Mouse (Mus musculus) embryonic facial prominence, embryonic 12.5 days (tissue): ENCODE measurements around the gene Gosr1. TPM values are rescaled to one million over a fixed set of nuclear protein-coding genes. Genes with fewer than 3 reads are reported as not detected.

Experiments used
- ATAC-seq: fragments of 200-750 bp; cut with Nextera tagmentation; 2 replicates; pipeline ENCODE4 v1.8.0; 2017; ENCODE audit not compliant: insufficient number of reproducible peaks, insufficient read depth, low FRiP score, low TSS enrichment
- H3K27ac ChIP-seq: fragments of 300-500 bp; sonication (generic); 2 replicates; pipeline ENCODE4 v1.5.1; 2016; ENCODE audit warnings: mild to moderate bottlenecking
- H3K27me3 ChIP-seq: fragments of 300-500 bp; sonication (generic); 2 replicates; pipeline ENCODE4 v1.6.1; 2016; ENCODE audit warnings: mild to moderate bottlenecking, moderate library complexity
- H3K36me3 ChIP-seq: fragments of 300-500 bp; sonication (generic); 2 replicates; pipeline ENCODE4 v1.6.1; 2016; ENCODE audit warnings: mild to moderate bottlenecking
- H3K4me1 ChIP-seq: fragments of 300-500 bp; sonication (generic); 2 replicates; pipeline ENCODE4 v1.6.1; 2016
- H3K4me2 ChIP-seq: fragments of 300-500 bp; sonication (generic); replicated peaks from 2 replicates; pipeline ENCODE4 v1.6.1; 2016; ENCODE audit warnings: mild to moderate bottlenecking, moderate library complexity
- H3K4me3 ChIP-seq: fragments of 300-500 bp; sonication (generic); 2 replicates; pipeline ENCODE4 v1.5.1; 2016; ENCODE audit warnings: mild to moderate bottlenecking
- H3K9ac ChIP-seq: fragments of 300-500 bp; sonication (generic); 2 replicates; pipeline ENCODE4 v1.6.1; 2016; ENCODE audit warnings: mild to moderate bottlenecking, moderate library complexity
- H3K9me3 ChIP-seq: fragments of 300-500 bp; sonication (generic); 2 replicates; pipeline ENCODE4 v1.6.1; 2016; ENCODE audit warnings: mild to moderate bottlenecking, moderate library complexity
- WGBS: fragments of 180-500 bp; shearing (Covaris S2); methylation state at CpG from one replicate; pipeline ENCODE4 v1.1.7; 2016; 5-methylcytosine and 5-hydroxymethylcytosine counted together
- polyA plus RNA-seq: library from polyadenylated mRNA; unstranded; fragments of >200 nt; fragmentation: Nextera tagmentation; extraction: Ambion mirVana; gene quantifications from 2 replicates; pipeline ENCODE4 v1.2.1, GENCODE M21; 2016

Gene Gosr1
- polyA plus RNA-seq, 1 experiment from 2014 or later: 26.8 TPM

GRCm38 (mm10) chr11:76789252-76789651, 25.9 kb upstream of the Gosr1 start:
- Histone ChIP-seq H3K27me3 (no peaks in the 10 kb centered on the region), H3K4me2 (no peak overlapping the region), H3K36me3 (peaks cover 22% of the 10 kb centered on the region; the same call in 1 of the 2 replicates), H3K9me3 (no peaks in the 10 kb centered on the region), H3K27ac (no peak overlapping the region), H3K9ac (no peak overlapping the region), H3K4me1 (no peaks in the 10 kb centered on the region), H3K4me3 (no peak overlapping the region)
- WGBS: 98% methylated on average over 1 of the region's 1 CpGs
- no peak for ATAC-seq

- Histone ChIP-seq H3K4me3 (no peak overlapping the region), H3K36me3 (peaks cover 3% of the 10 kb centered on the region; the same call in 1 of the 2 replicates), H3K27me3 (no peaks in the 10 kb centered on the region), H3K27ac (no peak overlapping the region), H3K9me3 (no peaks in the 10 kb centered on the region), H3K4me2 (no peak overlapping the region), H3K4me1 (no peaks in the 10 kb centered on the region), H3K9ac (no peak overlapping the region)
- 80% methylated on average over 8 of the region's 8 CpGs for WGBS
- no peak for ATAC-seq
These were observed 12.2 kb upstream of the Gosr1 start for GRCm38 (mm10) chr11:76775533-76775932.

- H3K4me3 ChIP-seq: no peak overlapping the region
- H3K9ac ChIP-seq: no peak overlapping the region
- H3K9me3 ChIP-seq: no peaks in the 10 kb centered on the region
- no peaks in the 10 kb centered on the region for H3K27me3 ChIP-seq
- no peaks in the 10 kb centered on the region for H3K4me1 ChIP-seq
- no peak overlapping the region for H3K4me2 ChIP-seq
- H3K36me3 ChIP-seq: no peaks in the 10 kb centered on the region
- no peak for ATAC-seq
- WGBS: 62% methylated on average over 3 of the region's 3 CpGs
- no peak overlapping the region for H3K27ac ChIP-seq
These were observed 10.4 kb upstream of the Gosr1 start for GRCm38 (mm10) chr11:76773811-76774210.

DNA sequence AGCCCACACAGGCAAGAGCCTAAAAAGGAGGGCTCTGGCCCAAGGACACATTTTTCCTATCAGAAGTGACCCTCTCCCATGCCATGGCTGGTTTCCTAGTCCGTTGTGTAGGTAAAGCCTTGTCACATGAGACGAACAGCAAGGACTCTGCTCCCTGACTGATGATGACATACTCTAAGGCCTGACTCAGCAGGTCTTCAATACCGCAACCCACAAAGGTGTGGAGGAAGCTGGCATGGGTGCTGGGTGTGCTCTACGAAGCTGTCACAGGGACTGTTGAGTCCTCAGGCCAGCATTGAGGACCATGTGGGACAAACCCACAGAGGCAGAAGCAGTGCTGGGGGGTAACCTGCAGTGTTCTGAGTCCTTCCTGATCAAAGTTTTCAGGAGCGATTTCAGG, 7.2 kb upstream of the Gosr1 start:
- 90% methylated on average over 5 of the region's 5 CpGs for WGBS
- no peak overlapping the region for H3K9ac ChIP-seq
- no peak for ATAC-seq
- no peaks in the 10 kb centered on the region for H3K4me1 ChIP-seq
- H3K36me3 ChIP-seq: no peaks in the 10 kb centered on the region
- H3K27ac ChIP-seq: no peak overlapping the region
- no peak overlapping the region for H3K4me3 ChIP-seq
- H3K4me2 ChIP-seq: no peak overlapping the region
- H3K27me3 ChIP-seq: no peaks in the 10 kb centered on the region
- H3K9me3 ChIP-seq: no peaks in the 10 kb centered on the region

DNA sequence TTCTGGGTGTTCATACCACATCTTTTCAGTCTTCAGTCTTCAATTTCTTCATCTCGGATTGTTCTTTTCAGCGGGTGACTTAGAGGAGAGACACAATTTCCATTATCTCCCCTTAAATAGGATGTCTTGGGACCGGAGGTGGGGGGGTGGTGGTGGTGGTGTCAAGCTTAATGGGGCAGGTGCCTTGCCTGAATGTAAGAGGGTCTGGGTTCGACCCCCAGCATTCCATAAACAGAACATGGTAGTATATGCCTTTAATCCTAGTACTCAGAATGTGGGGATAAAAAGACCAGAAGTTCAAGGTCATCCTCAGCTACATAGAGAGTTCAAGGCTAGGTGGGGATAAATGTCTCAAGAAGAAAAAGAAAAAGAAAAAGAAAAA, 353 bp upstream of the Gosr1 start:
- no peak overlapping the region for H3K27ac ChIP-seq
- peak overlapping the region; percentile 62 for H3K4me2 ChIP-seq
- ATAC-seq: no peak

GRCm38 (mm10) chr11:76752276-76752675, 11.1 kb downstream of the Gosr1 start:
- Histone ChIP-seq H3K4me2 (no peak overlapping the region), H3K4me1 (no peaks in the 10 kb centered on the region), H3K27ac (no peak overlapping the region), H3K4me3 (no peak overlapping the region), H3K9ac (no peak overlapping the region), H3K36me3 (peaks cover 79% of the 10 kb centered on the region), H3K27me3 (no peaks in the 10 kb centered on the region), H3K9me3 (no peaks in the 10 kb centered on the region)
- no peak for ATAC-seq
- 91% methylated on average over 3 of the region's 3 CpGs for WGBS

More for the DNA sequence above, 353 bp upstream of the Gosr1 start:
- H3K27me3 ChIP-seq: no peaks in the 10 kb centered on the region
- no peaks in the 10 kb centered on the region for H3K9me3 ChIP-seq
- 12% methylated on average over 4 of the region's 4 CpGs for WGBS
- H3K9ac ChIP-seq: no peak overlapping the region
- peaks cover 2% of the 10 kb centered on the region; the same call in 1 of the 2 replicates for H3K4me1 ChIP-seq
- H3K4me3 ChIP-seq: peak overlapping the region; percentile 75; the same call in 1 of the 2 replicates
- peaks cover 20% of the 10 kb centered on the region for H3K36me3 ChIP-seq

DNA sequence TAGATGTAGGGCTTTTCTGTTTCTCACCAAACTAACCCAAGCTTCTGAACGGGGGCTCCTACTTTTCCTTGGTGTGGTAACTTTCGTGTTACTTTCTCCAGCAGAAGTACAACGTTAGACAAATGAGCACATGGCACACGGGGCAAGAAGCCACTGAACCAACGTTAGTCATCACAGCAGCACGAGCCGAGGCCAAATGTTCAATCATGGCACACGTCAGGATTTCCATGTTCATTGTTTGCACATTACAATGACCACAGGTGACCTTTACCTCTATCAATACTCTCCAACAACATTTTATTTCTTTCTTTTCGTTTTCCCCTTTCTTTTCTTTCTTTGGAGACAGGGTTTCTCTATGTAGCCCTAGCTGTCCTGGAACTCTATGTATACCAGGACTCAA, 14.6 kb downstream of the Gosr1 start:
- WGBS: 92% methylated on average over 9 of the region's 9 CpGs
- H3K36me3 ChIP-seq: peaks cover 76% of the 10 kb centered on the region

GRCm38 (mm10) chr11:76745921-76746320, 17.5 kb downstream of the Gosr1 start:
- no peak for ATAC-seq
- WGBS: 96% methylated on average over 1 of the region's 1 CpGs
- H3K9ac ChIP-seq: no peak overlapping the region
- no peak overlapping the region for H3K4me2 ChIP-seq
- H3K9me3 ChIP-seq: no peaks in the 10 kb centered on the region
- H3K27ac ChIP-seq: no peak overlapping the region
- peaks cover 70% of the 10 kb centered on the region for H3K36me3 ChIP-seq
- no peaks in the 10 kb centered on the region for H3K4me1 ChIP-seq
- H3K27me3 ChIP-seq: no peaks in the 10 kb centered on the region
- no peak overlapping the region for H3K4me3 ChIP-seq

More for the DNA sequence above, 14.6 kb downstream of the Gosr1 start:
- ATAC-seq: no peak
- Histone ChIP-seq H3K4me2 (no peak overlapping the region), H3K4me1 (no peaks in the 10 kb centered on the region), H3K27me3 (no peaks in the 10 kb centered on the region), H3K9ac (no peak overlapping the region), H3K4me3 (no peak overlapping the region), H3K27ac (no peak overlapping the region), H3K9me3 (no peaks in the 10 kb centered on the region)

- Histone ChIP-seq H3K4me2 (no peak overlapping the region), H3K36me3 (peaks cover 58% of the 10 kb centered on the region), H3K9ac (no peak overlapping the region), H3K9me3 (no peaks in the 10 kb centered on the region), H3K27ac (no peak overlapping the region), H3K27me3 (no peaks in the 10 kb centered on the region), H3K4me3 (no peak overlapping the region), H3K4me1 (no peaks in the 10 kb centered on the region)
- ATAC-seq: no peak
- WGBS: 76% methylated on average over 7 of the region's 7 CpGs
These were observed 18.8 kb downstream of the Gosr1 start for GRCm38 (mm10) chr11:76744550-76744949.

GRCm38 (mm10) chr11:76742511-76742910, 20.9 kb downstream of the Gosr1 start:
- no peak for ATAC-seq
- H3K4me1 ChIP-seq: no peaks in the 10 kb centered on the region
- no peaks in the 10 kb centered on the region for H3K9me3 ChIP-seq
- no peak overlapping the region for H3K9ac ChIP-seq
- peaks cover 41% of the 10 kb centered on the region for H3K36me3 ChIP-seq
- no peak overlapping the region for H3K4me3 ChIP-seq
- 97% methylated on average over 7 of the region's 7 CpGs for WGBS
- H3K27ac ChIP-seq: no peak overlapping the region
- no peaks in the 10 kb centered on the region for H3K27me3 ChIP-seq
- H3K4me2 ChIP-seq: no peak overlapping the region

DNA sequence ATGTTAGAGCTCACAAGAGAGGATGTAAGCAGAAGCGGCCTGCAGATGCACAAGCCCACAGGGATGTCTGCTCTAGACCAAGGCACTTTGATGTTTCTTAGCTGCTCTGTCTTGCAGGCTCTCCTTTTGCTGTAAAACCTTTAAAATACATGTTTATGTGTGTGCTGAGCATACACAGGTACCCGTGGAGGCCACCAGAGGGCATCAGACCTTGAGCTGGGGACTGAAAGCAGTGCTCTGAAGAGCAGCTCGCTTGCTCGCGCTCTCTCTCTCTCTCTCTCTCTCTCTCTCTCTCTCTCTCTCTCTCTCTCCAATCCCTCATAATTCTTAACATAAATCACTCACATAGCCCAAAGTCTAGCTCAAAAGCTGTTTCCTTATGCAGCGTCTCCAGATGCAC, 24.3 kb downstream of the Gosr1 start:
- no peak overlapping the region for H3K27ac ChIP-seq
- no peak overlapping the region for H3K4me2 ChIP-seq
- H3K4me3 ChIP-seq: no peak overlapping the region
- H3K27me3 ChIP-seq: no peaks in the 10 kb centered on the region
- no peak for ATAC-seq
- no peaks in the 10 kb centered on the region for H3K4me1 ChIP-seq
- no peak overlapping the region for H3K9ac ChIP-seq
- peaks cover 47% of the 10 kb centered on the region for H3K36me3 ChIP-seq
- 75% methylated on average over 6 of the region's 6 CpGs for WGBS
- no peaks in the 10 kb centered on the region for H3K9me3 ChIP-seq

- no peak for ATAC-seq
- H3K36me3 ChIP-seq: peaks cover 50% of the 10 kb centered on the region
These were observed 27.5 kb downstream of the Gosr1 start for GRCm38 (mm10) chr11:76735753-76736324.

More at GRCm38 (mm10) chr11:76735753-76736324, 27.5 kb downstream of the Gosr1 start:
- no peaks in the 10 kb centered on the region for H3K27me3 ChIP-seq
- H3K4me3 ChIP-seq: no peak overlapping the region
- no peak overlapping the region for H3K9ac ChIP-seq
- H3K4me2 ChIP-seq: no peak overlapping the region
- H3K27ac ChIP-seq: no peak overlapping the region
- no peaks in the 10 kb centered on the region for H3K9me3 ChIP-seq
- no peaks in the 10 kb centered on the region for H3K4me1 ChIP-seq
- 81% methylated on average over 4 of the region's 4 CpGs for WGBS
